Mouse (Mus musculus) liver, postnatal 0 days (tissue): Measurements from ENCODE around the gene Sntb2. TPM values are rescaled to one million over a fixed set of nuclear protein-coding genes. Genes with fewer than 3 reads are reported as not detected.

ENCODE experiments used
- ATAC-seq: fragments of 200-750 bp; cut with Nextera tagmentation; 2 replicates; pipeline ENCODE4 v1.8.0; 2017; ENCODE audit warnings: mild to moderate bottlenecking, moderate library complexity
- DNase-seq: peaks from one replicate; pipeline ENCODE4 v3.0.0-alpha.2; 2016
- H3K27ac ChIP-seq: fragments of 300-500 bp; sonication (generic); 2 replicates; pipeline ENCODE4 v1.5.1; 2014; ENCODE audit warnings: antibody characterized with exemption, moderate library complexity, mild to moderate bottlenecking, low read depth
- H3K27me3 ChIP-seq: fragments of 300-500 bp; sonication (generic); 2 replicates; pipeline ENCODE4 v1.6.1; 2014; ENCODE audit warnings: low read length, control low read depth, mixed read lengths; ENCODE audit not compliant: insufficient read depth
- H3K36me3 ChIP-seq: fragments of 300-500 bp; sonication (generic); replicated peaks from 2 replicates; pipeline ENCODE4 v1.6.1; 2014; ENCODE audit warnings: mild to moderate bottlenecking, control low read depth, low read length, moderate library complexity, mixed read lengths; ENCODE audit not compliant: insufficient read depth
- H3K4me1 ChIP-seq: fragments of 300-500 bp; sonication (generic); 2 replicates; pipeline ENCODE4 v1.6.1; 2014; ENCODE audit warnings: antibody characterized with exemption, mild to moderate bottlenecking, control low read depth; ENCODE audit not compliant: insufficient read depth
- H3K4me2 ChIP-seq: fragments of 300-500 bp; sonication (generic); 2 replicates; pipeline ENCODE4 v1.6.1; 2014; ENCODE audit warnings: low read depth, mild to moderate bottlenecking, low read length, moderate library complexity, mixed read lengths
- H3K4me3 ChIP-seq: fragments of 300-500 bp; sonication (generic); 2 replicates; pipeline ENCODE4 v1.5.1; 2014; ENCODE audit warnings: low read depth, low read length
- H3K9ac ChIP-seq: fragments of 300-500 bp; sonication (generic); replicated peaks from 2 replicates; pipeline ENCODE4 v1.6.1; 2014; ENCODE audit warnings: mild to moderate bottlenecking, moderate library complexity
- H3K9me3 ChIP-seq: fragments of 300-500 bp; sonication (generic); 2 replicates; pipeline ENCODE4 v1.6.1; 2016; ENCODE audit warnings: mild to moderate bottlenecking, control low read depth, low read length, mixed read lengths
- CTCF ChIP-seq: sonication (generic); IDR thresholded peaks from 2 replicates; pipeline ENCODE4 v1.5.1; 2016; ENCODE audit warnings: antibody characterized with exemption, low read depth
- EP300 ChIP-seq: IDR thresholded peaks from 2 replicates; pipeline ENCODE4 v1.6.1; 2016; ENCODE audit warnings: antibody characterized with exemption, low read depth, mild to moderate bottlenecking
- WGBS: fragments of 180-500 bp; shearing (Covaris S2); extraction: QIAGEN DNeasy Blood & Tissue Kit; methylation state at CpG from one replicate; pipeline ENCODE4 v1.1.7; 2014; ENCODE audit not compliant: insufficient replicate concordance; 5-methylcytosine and 5-hydroxymethylcytosine counted together
- polyA plus RNA-seq: library from polyadenylated mRNA; unstranded; fragments of >200 nt; fragmentation: Nextera tagmentation; extraction: Ambion mirVana; gene quantifications from 2 replicates; pipeline ENCODE4 v1.2.1, GENCODE M21; 2015

The Sntb2 gene
- polyA plus RNA-seq, 1 experiment from 2014 or later: 1.9 TPM

GRCm38 (mm10) chr8:106943874-106944418 lies 8.4 kb downstream of the Sntb2 start:
- TF ChIP-seq CTCF (no peak), EP300 (no peak)
- no peaks in the 10 kb centered on the region for H3K9me3 ChIP-seq
- 70% methylated on average over 3 of the region's 3 CpGs for WGBS

GRCm38 (mm10) chr8:106944756-106945155 lies 9.2 kb downstream of the Sntb2 start:
- Histone ChIP-seq H3K4me3 (no peak overlapping the region), H3K27ac (no peak overlapping the region), H3K9ac (no peak overlapping the region), H3K27me3 (no peaks in the 10 kb centered on the region), H3K9me3 (no peaks in the 10 kb centered on the region), H3K36me3 (no peaks in the 10 kb centered on the region), H3K4me2 (no peak overlapping the region), H3K4me1 (no peaks in the 10 kb centered on the region)
- DNase-seq (no peak), ATAC-seq (no peak)
- WGBS: 68% methylated on average over 3 of the region's 3 CpGs
- TF ChIP-seq EP300 (no peak), CTCF (no peak)

More at GRCm38 (mm10) chr8:106943874-106944418, 8.4 kb downstream of the Sntb2 start:
- H3K4me1 ChIP-seq: no peaks in the 10 kb centered on the region
- no peak for ATAC-seq
- no peak overlapping the region for H3K4me3 ChIP-seq
- no peaks in the 10 kb centered on the region for H3K36me3 ChIP-seq
- no peak overlapping the region for H3K9ac ChIP-seq
- no peak overlapping the region for H3K27ac ChIP-seq
- no peak for DNase-seq
- H3K4me2 ChIP-seq: no peak overlapping the region
- no peaks in the 10 kb centered on the region for H3K27me3 ChIP-seq

- DNase-seq: no peak
- WGBS: 89% methylated on average over 3 of the region's 3 CpGs
Measured at GRCm38 (mm10) chr8:106948678-106949243, 13.2 kb downstream of the Sntb2 start.

DNA sequence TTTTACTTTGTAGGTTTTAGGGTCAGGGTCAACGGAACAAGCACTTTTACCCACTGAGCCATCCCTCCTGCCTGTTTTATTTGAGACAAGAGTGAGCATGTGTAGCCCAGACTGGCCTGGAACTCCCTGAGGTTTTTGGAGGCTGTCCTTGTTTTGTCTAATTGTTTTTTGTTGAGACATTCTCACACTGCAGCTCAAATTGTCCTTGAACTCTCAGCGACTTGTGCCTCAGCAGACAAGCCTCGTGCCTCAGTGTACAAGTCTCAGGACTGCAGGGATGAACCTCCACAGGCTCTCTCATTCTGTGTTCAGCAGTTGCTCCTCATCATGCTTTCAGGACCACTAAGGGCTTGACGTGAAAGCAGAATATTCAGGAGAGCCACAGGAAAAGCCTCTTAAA lies 16.2 kb downstream of the Sntb2 start:
- Histone ChIP-seq H3K27ac (no peak overlapping the region), H3K27me3 (no peaks in the 10 kb centered on the region), H3K9ac (no peak overlapping the region), H3K9me3 (no peaks in the 10 kb centered on the region), H3K36me3 (no peaks in the 10 kb centered on the region), H3K4me3 (no peak overlapping the region), H3K4me2 (no peak overlapping the region), H3K4me1 (no peaks in the 10 kb centered on the region)
- TF ChIP-seq CTCF (no peak), EP300 (no peak)
- WGBS: 68% methylated on average over 4 of the region's 4 CpGs
- DNase-seq (no peak), ATAC-seq (no peak)

More at GRCm38 (mm10) chr8:106948678-106949243, 13.2 kb downstream of the Sntb2 start:
- no peak overlapping the region for H3K9ac ChIP-seq
- no peak overlapping the region for H3K4me3 ChIP-seq
- no peak for ATAC-seq
- H3K4me1 ChIP-seq: no peaks in the 10 kb centered on the region
- TF ChIP-seq EP300 (no peak), CTCF (no peak)
- no peaks in the 10 kb centered on the region for H3K27me3 ChIP-seq
- no peak overlapping the region for H3K27ac ChIP-seq
- no peak overlapping the region for H3K4me2 ChIP-seq
- H3K36me3 ChIP-seq: no peaks in the 10 kb centered on the region
- no peaks in the 10 kb centered on the region for H3K9me3 ChIP-seq

DNA sequence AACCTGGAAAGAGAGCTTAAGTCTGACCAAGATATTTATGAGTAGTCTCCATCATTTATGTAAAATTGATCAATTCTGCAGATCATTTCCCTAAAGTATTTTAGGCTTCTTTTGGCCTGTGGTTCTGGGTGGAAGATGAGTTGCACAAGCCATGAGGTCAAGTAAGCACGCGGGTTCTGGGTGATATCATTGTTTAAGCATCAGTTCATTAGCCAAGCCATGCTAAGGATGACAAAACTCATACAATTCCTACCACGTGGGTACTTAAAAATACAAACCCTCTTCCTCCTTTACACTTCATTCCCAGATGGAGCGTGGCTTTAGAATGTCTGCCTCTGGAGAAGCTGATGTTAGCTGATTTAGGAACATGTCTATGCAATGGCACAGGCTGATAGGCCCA lies 18.0 kb downstream of the Sntb2 start:
- Histone ChIP-seq H3K27me3 (no peaks in the 10 kb centered on the region), H3K27ac (no peak overlapping the region), H3K9ac (no peak overlapping the region), H3K4me3 (no peak overlapping the region), H3K4me2 (no peak overlapping the region), H3K9me3 (no peaks in the 10 kb centered on the region), H3K36me3 (no peaks in the 10 kb centered on the region), H3K4me1 (no peaks in the 10 kb centered on the region)
- 58% methylated on average over 4 of the region's 4 CpGs for WGBS
- no peak for DNase-seq
- TF ChIP-seq CTCF: no peak
- TF ChIP-seq EP300: no peak
- no peak for ATAC-seq

- Histone ChIP-seq H3K4me3 (no peak overlapping the region), H3K27me3 (no peaks in the 10 kb centered on the region), H3K9ac (no peak overlapping the region), H3K36me3 (no peaks in the 10 kb centered on the region), H3K4me1 (no peaks in the 10 kb centered on the region), H3K9me3 (no peaks in the 10 kb centered on the region), H3K4me2 (no peak overlapping the region), H3K27ac (no peak overlapping the region)
- ATAC-seq (no peak), DNase-seq (no peak)
- 83% methylated on average over 3 of the region's 3 CpGs for WGBS
- TF ChIP-seq CTCF (no peak), EP300 (no peak)
Measured at GRCm38 (mm10) chr8:106957086-106957485, 21.5 kb downstream of the Sntb2 start.
